Mouse (Mus musculus): Measurements from ENCODE around the gene Cdon. TPM values are rescaled to one million over a fixed set of nuclear protein-coding genes. Genes with fewer than 3 reads are reported as not detected.

Cdon gene
- polyA plus RNA-seq, 1 experiment: 39.9 TPM

DNA sequence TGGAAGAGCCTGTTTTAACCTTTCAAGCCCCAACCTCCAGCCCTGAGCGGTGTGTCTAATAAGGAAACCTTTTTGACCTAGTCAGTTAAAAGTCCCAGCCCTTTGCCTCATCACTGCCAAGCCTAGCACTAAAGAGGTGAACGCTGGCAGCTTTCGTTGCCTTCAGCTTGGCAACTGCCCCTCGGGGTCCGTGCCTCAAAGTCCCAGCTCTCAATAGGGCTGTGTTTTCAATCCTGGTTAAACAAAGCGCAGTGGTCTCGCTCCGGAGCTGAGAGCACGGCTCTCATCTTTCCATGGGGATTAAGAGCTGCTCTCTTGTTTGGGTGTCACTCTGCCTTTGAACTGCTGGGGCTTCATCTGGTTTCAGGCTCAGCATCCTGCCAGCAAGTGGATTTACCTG is 20.1 kb upstream of the Cdon start:
- H3K79me2 ChIP-seq (ENCODE audit: control insufficient read depth, insufficient read depth): no peaks in the 10 kb centered on the region
- no peak overlapping the region for H3K4me3 ChIP-seq (ENCODE audit: insufficient read depth, poor library complexity, severe bottlenecking)
- no peak overlapping the region for H3ac ChIP-seq (ENCODE audit: control insufficient read depth, insufficient read length, low read depth)
- no peak for TF ChIP-seq CTCF (IDR thresholded peaks at IDR 0.05; ENCODE audit: control insufficient read depth, insufficient read depth, insufficient read length)
- no peak for TF ChIP-seq USF1 (IDR thresholded peaks at IDR 0.05; ENCODE audit: low read depth)
- TF ChIP-seq FOSL1 (IDR thresholded peaks at IDR 0.05; ENCODE audit: insufficient read depth, low read length, poor library complexity, severe bottlenecking): no peak
- TF ChIP-seq MYOG (IDR thresholded peaks at IDR 0.05; ENCODE audit: control insufficient read depth, extremely low read depth, insufficient read length): no peak
- TF ChIP-seq MYOD1 (IDR thresholded peaks at IDR 0.05; ENCODE audit: control insufficient read depth, insufficient read length, low read depth): no peak
- no peak for TF ChIP-seq MAX (IDR thresholded peaks at IDR 0.05)
- no peak for TF ChIP-seq CEBPB (IDR thresholded peaks at IDR 0.05; ENCODE audit: low read depth)
- H3K79me3 ChIP-seq (ENCODE audit: low read depth): no peaks in the 10 kb centered on the region
- H3K36me3 ChIP-seq (ENCODE audit: control insufficient read depth, insufficient read depth): no peaks in the 10 kb centered on the region
- H3K27me3 ChIP-seq (ENCODE audit: control insufficient read depth, insufficient read depth, insufficient read length): no peaks in the 10 kb centered on the region

DNA sequence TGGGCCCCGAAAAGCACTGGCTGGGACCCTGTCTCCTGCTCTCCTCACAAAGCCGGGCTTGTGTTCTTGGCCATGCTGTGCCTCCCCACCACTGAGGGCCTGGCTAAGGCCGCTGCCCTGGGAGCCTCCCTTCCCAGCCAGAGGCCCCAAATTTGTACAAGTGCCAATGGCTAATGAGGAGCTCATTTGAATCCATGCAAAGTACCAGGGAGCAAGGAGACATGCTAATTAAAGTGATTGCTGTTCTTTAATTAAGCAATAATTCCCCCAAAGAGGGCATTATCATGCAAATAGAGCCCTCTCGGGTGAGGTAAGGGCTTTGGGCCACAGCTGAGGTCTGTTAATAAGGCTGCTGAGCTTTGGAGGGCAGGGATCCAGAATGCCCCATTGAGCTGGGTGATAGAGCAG is 18.3 kb upstream of the Cdon start:
- Histone ChIP-seq H3K4me3 (ENCODE audit: insufficient read depth, poor library complexity, severe bottlenecking) (no peak overlapping the region), H3K79me2 (ENCODE audit: control insufficient read depth, insufficient read depth) (no peaks in the 10 kb centered on the region), H3K79me3 (ENCODE audit: low read depth) (no peaks in the 10 kb centered on the region), H3K27me3 (ENCODE audit: control insufficient read depth, insufficient read depth, insufficient read length) (no peaks in the 10 kb centered on the region), H3K36me3 (ENCODE audit: control insufficient read depth, insufficient read depth) (no peaks in the 10 kb centered on the region), H3ac (ENCODE audit: control insufficient read depth, insufficient read length, low read depth) (no peak overlapping the region)
- no peak for TF ChIP-seq USF1 (IDR thresholded peaks at IDR 0.05; ENCODE audit: low read depth)
- TF ChIP-seq FOSL1 (IDR thresholded peaks at IDR 0.05; ENCODE audit: insufficient read depth, low read length, poor library complexity, severe bottlenecking): no peak
- TF ChIP-seq MYOD1 (IDR thresholded peaks at IDR 0.05; ENCODE audit: control insufficient read depth, insufficient read length, low read depth): no peak

DNA sequence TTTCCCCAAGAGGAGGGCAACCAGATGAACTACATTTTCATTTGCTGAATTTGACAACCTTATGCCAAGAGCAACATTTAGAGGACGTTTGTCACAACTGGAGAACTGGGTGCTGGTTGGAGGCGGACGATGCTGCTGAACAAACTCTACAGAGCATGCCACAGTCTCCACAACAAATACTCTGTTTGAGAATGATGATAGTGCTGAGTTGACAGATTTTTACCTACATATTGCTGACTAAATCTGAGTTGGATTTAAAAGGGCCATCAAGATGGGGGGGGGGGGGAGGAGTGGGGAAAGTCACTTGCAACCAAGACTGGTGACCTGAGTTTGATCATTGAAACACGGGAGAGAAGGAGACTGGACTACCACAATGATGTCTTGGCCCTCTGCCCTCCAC is 17.4 kb upstream of the Cdon start:
- no peak overlapping the region for H3ac ChIP-seq (ENCODE audit: control insufficient read depth, insufficient read length, low read depth)
- H3K36me3 ChIP-seq (ENCODE audit: control insufficient read depth, insufficient read depth): no peaks in the 10 kb centered on the region
- TF ChIP-seq MYOG (IDR thresholded peaks at IDR 0.05; ENCODE audit: control insufficient read depth, extremely low read depth, insufficient read length) (no peak), CEBPB (IDR thresholded peaks at IDR 0.05; ENCODE audit: low read depth) (no peak), FOSL1 (IDR thresholded peaks at IDR 0.05; ENCODE audit: insufficient read depth, low read length, poor library complexity, severe bottlenecking) (no peak), MAX (IDR thresholded peaks at IDR 0.05) (no peak), USF1 (IDR thresholded peaks at IDR 0.05; ENCODE audit: low read depth) (no peak), CTCF (IDR thresholded peaks at IDR 0.05; ENCODE audit: control insufficient read depth, insufficient read depth, insufficient read length) (no peak), MYOD1 (IDR thresholded peaks at IDR 0.05; ENCODE audit: control insufficient read depth, insufficient read length, low read depth) (no peak)
- no peaks in the 10 kb centered on the region for H3K79me2 ChIP-seq (ENCODE audit: control insufficient read depth, insufficient read depth)
- no peaks in the 10 kb centered on the region for H3K27me3 ChIP-seq (ENCODE audit: control insufficient read depth, insufficient read depth, insufficient read length)
- no peak overlapping the region for H3K4me3 ChIP-seq (ENCODE audit: insufficient read depth, poor library complexity, severe bottlenecking)
- H3K79me3 ChIP-seq (ENCODE audit: low read depth): no peaks in the 10 kb centered on the region

DNA sequence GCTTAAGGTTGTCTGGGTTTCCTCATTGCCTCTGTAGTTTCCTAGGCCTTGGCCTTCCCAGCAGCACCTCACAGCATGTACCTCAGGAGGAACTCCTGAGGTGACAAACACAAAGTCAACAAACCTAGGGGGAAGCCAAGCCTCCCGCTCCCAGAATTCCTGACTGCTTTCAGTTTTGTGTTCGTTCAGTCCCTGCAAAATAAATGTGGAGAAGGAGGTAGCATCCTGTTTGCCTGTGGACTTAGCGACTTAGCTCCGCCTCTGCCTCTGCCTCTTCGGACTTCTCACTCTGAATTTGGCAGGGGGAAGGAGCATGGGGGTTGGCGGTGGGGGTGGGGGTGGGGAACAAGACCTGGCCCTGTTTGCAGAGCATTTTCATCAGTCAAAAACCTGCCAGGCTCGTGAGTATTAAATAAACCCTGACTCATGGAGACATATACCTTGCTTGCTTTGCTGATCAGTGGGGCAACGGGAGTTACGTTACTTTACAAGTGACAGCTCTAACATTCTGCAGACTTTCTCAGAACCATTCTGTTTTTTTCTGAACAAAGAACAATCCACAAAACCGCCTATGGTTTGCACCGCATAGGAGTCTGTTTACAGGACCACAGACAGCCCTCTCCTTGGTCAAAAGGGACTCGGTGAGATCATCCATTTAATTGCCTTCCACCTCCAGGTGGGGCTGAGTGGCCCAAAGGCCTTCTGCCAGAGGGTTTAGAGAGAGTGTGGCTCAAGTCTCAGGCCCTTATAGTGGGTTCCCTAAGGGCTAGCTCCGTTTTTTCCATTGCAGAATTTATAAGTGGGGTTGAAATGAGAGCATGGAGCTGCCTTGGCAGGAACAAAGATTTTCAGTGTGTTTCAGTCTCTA is 15.7 kb upstream of the Cdon start:
- TF ChIP-seq CEBPB (IDR thresholded peaks at IDR 0.05; ENCODE audit: low read depth) (no peak), USF1 (IDR thresholded peaks at IDR 0.05; ENCODE audit: low read depth) (no peak), MYOD1 (IDR thresholded peaks at IDR 0.05; ENCODE audit: control insufficient read depth, insufficient read length, low read depth) (no peak)
- H3K36me3 ChIP-seq (ENCODE audit: control insufficient read depth, insufficient read depth): no peaks in the 10 kb centered on the region
- H3K79me3 ChIP-seq (ENCODE audit: low read depth): no peaks in the 10 kb centered on the region
- H3K4me3 ChIP-seq (ENCODE audit: insufficient read depth, poor library complexity, severe bottlenecking): no peak overlapping the region
- H3ac ChIP-seq (ENCODE audit: control insufficient read depth, insufficient read length, low read depth): no peak overlapping the region
- no peaks in the 10 kb centered on the region for H3K79me2 ChIP-seq (ENCODE audit: control insufficient read depth, insufficient read depth)
- no peaks in the 10 kb centered on the region for H3K27me3 ChIP-seq (ENCODE audit: control insufficient read depth, insufficient read depth, insufficient read length)

DNA sequence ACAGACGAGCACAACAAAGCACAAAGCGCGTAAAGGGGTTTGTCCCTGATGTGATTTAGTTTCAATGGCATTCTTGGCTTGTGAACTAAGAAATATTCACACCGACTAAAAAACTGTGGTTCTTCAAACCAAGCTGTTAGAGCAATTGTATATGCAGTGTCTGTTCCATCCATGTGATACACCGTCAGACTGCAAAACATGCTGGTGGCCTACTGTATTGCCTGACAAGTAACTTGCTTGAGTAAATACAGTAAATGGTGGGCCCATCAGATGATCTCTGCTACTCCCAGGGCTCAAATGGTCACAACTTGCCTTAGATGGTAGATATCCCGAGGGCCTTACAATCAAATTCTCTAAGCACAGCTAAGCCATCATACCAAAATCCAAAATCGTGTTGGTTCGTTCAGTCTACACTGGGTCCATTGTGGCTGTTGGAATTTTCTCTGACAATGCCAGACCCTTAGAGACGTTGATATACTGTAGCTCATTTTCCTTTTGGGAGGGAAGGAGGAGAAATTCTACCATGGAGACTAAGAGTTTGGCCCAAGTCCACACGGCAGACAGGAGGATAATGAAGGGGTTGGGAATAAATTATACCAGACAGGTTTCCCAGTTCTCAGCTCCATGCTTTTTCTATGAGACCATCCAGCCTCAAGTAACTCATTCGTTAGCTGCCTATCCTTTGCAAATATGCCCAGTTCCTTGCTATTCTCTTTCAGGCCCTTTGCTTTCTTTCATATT is 9.5 kb upstream of the Cdon start:
- H3K27me3 ChIP-seq (ENCODE audit: control insufficient read depth, insufficient read depth, insufficient read length): no peaks in the 10 kb centered on the region
- H3K79me3 ChIP-seq (ENCODE audit: low read depth): no peaks in the 10 kb centered on the region
- no peaks in the 10 kb centered on the region for H3K36me3 ChIP-seq (ENCODE audit: control insufficient read depth, insufficient read depth)
- no peak for TF ChIP-seq FOSL1 (IDR thresholded peaks at IDR 0.05; ENCODE audit: insufficient read depth, low read length, poor library complexity, severe bottlenecking)
- TF ChIP-seq MYOG (IDR thresholded peaks at IDR 0.05; ENCODE audit: control insufficient read depth, extremely low read depth, insufficient read length): no peak
- TF ChIP-seq CEBPB (IDR thresholded peaks at IDR 0.05; ENCODE audit: low read depth): no peak
- TF ChIP-seq CTCF (IDR thresholded peaks at IDR 0.05; ENCODE audit: control insufficient read depth, insufficient read depth, insufficient read length): no peak
- no peak for TF ChIP-seq MAX (IDR thresholded peaks at IDR 0.05)
- no peak for TF ChIP-seq MYOD1 (IDR thresholded peaks at IDR 0.05; ENCODE audit: control insufficient read depth, insufficient read length, low read depth)
- no peak for TF ChIP-seq USF1 (IDR thresholded peaks at IDR 0.05; ENCODE audit: low read depth)
- H3K4me3 ChIP-seq (ENCODE audit: insufficient read depth, poor library complexity, severe bottlenecking): no peak overlapping the region
- no peaks in the 10 kb centered on the region for H3K79me2 ChIP-seq (ENCODE audit: control insufficient read depth, insufficient read depth)
- no peak overlapping the region for H3ac ChIP-seq (ENCODE audit: control insufficient read depth, insufficient read length, low read depth)

Measured in C2C12 (cell line).